Mouse (Mus musculus) limb, embryonic 14.5 days (tissue): ENCODE results near the gene Inmt. TPM values are rescaled to one million over a fixed set of nuclear protein-coding genes. Genes with fewer than 3 reads are reported as not detected.
"Not testable (repeated sequence)": the region's sequence is repeated elsewhere in the genome, so short reads cannot be mapped to it uniquely, and the experiment has no call there.

Source experiments
- ATAC-seq: fragments of 200-750 bp; cut with Nextera tagmentation; 2 replicates; pipeline ENCODE4 v1.8.0; 2017; ENCODE audit warnings: low read depth, moderate number of reproducible peaks, moderate TSS enrichment; ENCODE audit not compliant: low FRiP score
- DNase-seq: peaks from one replicate; pipeline ENCODE4 v3.0.0-alpha.2; 2015; ENCODE audit warnings: low spot score
- H3K27ac ChIP-seq: fragments of 300-500 bp; sonication (generic); replicated peaks from 2 replicates; pipeline ENCODE4 v1.5.1; 2014; ENCODE audit warnings: low read depth, mild to moderate bottlenecking, low read length, moderate library complexity, mixed read lengths
- H3K27me3 ChIP-seq: fragments of 300-500 bp; sonication (generic); 2 replicates; pipeline ENCODE4 v1.6.1; 2014; ENCODE audit warnings: low read length, mixed read lengths; ENCODE audit not compliant: control insufficient read depth, insufficient read depth
- H3K36me3 ChIP-seq: fragments of 300-500 bp; sonication (generic); 2 replicates; pipeline ENCODE4 v1.6.1; 2014; ENCODE audit warnings: mild to moderate bottlenecking, low read length, moderate library complexity, mixed read lengths; ENCODE audit not compliant: control insufficient read depth, insufficient read depth
- H3K4me1 ChIP-seq: fragments of 300-500 bp; sonication (generic); 2 replicates; pipeline ENCODE4 v1.6.1; 2014; ENCODE audit warnings: antibody characterized with exemption, low read length, mixed read lengths; ENCODE audit not compliant: control insufficient read depth, insufficient read depth
- H3K4me2 ChIP-seq: fragments of 300-500 bp; sonication (generic); replicated peaks from 2 replicates; pipeline ENCODE4 v1.6.1; 2014; ENCODE audit warnings: low read depth, mild to moderate bottlenecking, low read length, moderate library complexity; ENCODE audit not compliant: severe bottlenecking
- H3K4me3 ChIP-seq: fragments of 300-500 bp; sonication (generic); replicated peaks from 2 replicates; pipeline ENCODE4 v1.5.1; 2014; ENCODE audit warnings: low read length
- H3K9ac ChIP-seq: fragments of 300-500 bp; sonication (generic); 2 replicates; pipeline ENCODE4 v1.6.1; 2014; ENCODE audit warnings: mild to moderate bottlenecking, low read depth, low read length, moderate library complexity; ENCODE audit not compliant: severe bottlenecking
- H3K9me3 ChIP-seq: fragments of 300-500 bp; sonication (generic); 2 replicates; pipeline ENCODE4 v1.6.1; 2016; ENCODE audit warnings: low read length; ENCODE audit not compliant: control insufficient read depth
- POLR2A ChIP-seq: fragments of 200-500 bp; IDR thresholded peaks from 2 replicates; pipeline ENCODE4 v1.8.0; 2012; ENCODE audit warnings: inconsistent platforms, mild to moderate bottlenecking, moderate library complexity, borderline replicate concordance; ENCODE audit not compliant: insufficient read depth, insufficient read length; ENCODE audit errors: extremely low read depth
- WGBS: fragments of 180-500 bp; shearing (Covaris S2); extraction: QIAGEN DNeasy Blood & Tissue Kit; methylation state at CpG from one replicate; pipeline ENCODE4 v1.1.7; 2014; 5-methylcytosine and 5-hydroxymethylcytosine counted together
- polyA plus RNA-seq, 2 experiments: library from polyadenylated mRNA; depleted of rRNA in 1 of 2; stranded (reverse) in 1 of 2; unstranded in 1 of 2; fragments of >200 nt; fragmentation: Nextera tagmentation in 1 of 2; extraction: Ambion mirVana in 1 of 2; gene quantifications; 2 replicates each; pipeline versions ENCODE4 v1.2.1 to v1.2.3; 2012 to 2014

Gene Inmt
- polyA plus RNA-seq, 2 experiments = 0.33 to 0.52 TPM

DNA sequence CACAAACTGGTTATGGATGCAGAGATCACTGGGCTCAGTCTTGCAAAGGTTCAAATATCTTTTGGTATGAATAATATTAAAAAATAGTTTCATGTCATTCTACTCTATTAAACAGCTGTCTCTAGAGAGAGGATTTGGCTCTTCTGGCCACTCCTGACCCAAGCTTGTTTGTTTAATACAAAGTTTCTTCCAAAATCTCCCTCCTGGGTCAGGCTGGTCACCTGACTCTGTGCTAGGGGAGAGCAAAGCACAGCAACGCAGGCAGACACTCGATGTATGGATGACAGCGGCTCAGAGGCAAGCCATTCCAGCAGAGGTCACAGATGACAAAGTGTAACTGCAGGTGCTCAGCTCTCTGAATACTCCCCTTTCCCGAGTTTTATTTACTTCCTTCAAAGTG, 16.7 kb upstream of the Inmt start:
- Histone ChIP-seq H3K4me3 (no peak overlapping the region), H3K27ac (no peak overlapping the region), H3K9me3 (no peaks in the 10 kb centered on the region), H3K4me1 (no peaks in the 10 kb centered on the region), H3K36me3 (no peaks in the 10 kb centered on the region), H3K4me2 (no peak overlapping the region), H3K9ac (no peak overlapping the region), H3K27me3 (no peaks in the 10 kb centered on the region)
- whole genome bisulfite sequencing = 65% methylated on average over 4 of the region's 4 CpGs
- TF ChIP-seq POLR2A = no peak
- ATAC-seq = no peak
- DNase-seq = no peak

DNA sequence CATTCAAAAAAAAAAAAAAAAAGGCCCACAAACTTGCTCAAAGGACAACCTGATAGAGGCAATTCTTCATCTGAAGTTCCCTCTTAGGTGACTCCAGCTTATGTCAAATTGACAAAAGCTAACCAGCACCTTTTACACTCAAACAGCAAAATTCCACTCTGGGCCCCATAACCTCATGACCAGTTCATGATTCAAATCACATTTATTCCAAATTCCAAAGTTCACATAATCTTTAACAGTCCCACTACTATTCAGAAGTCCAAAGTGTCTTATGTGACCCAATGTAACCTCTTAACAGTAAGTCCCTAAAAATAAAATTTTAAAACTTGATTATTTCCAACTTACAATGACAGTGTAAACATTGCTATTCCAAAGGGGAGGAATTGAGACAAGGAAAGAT, 14.6 kb upstream of the Inmt start:
- Histone ChIP-seq H3K27me3 (no peaks in the 10 kb centered on the region), H3K4me1 (no peaks in the 10 kb centered on the region), H3K4me3 (no peak overlapping the region), H3K36me3 (no peaks in the 10 kb centered on the region), H3K4me2 (no peak overlapping the region), H3K27ac (no peak overlapping the region), H3K9ac (no peak overlapping the region), H3K9me3 (no peaks in the 10 kb centered on the region)
- DNase-seq (no peak), ATAC-seq (no peak)
- TF ChIP-seq POLR2A = no peak

DNA sequence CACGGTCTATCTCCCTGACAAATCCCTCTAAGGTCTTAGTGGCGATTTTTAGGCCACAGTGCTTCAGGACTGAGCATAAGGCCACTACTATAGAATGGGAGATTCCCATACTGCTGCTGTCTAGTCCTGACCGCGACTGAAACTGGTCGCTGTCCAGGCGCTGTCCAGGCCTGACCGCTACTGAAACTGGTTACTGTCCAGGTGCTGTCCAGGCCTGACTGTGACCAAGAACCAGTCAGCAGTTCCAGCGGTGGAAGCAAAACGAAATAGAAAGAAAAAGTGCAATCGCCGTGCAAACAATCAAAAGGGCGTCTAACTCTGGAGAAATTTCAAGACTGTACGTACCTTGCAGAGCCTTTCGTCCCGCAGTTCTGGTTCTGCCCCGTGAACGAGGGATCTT, 13.0 kb upstream of the Inmt start:
- H3K4me1 ChIP-seq, ATAC-seq, H3K4me3 ChIP-seq, H3K27ac ChIP-seq, H3K27me3 ChIP-seq, H3K9ac ChIP-seq, H3K36me3 ChIP-seq, H3K4me2 ChIP-seq, DNase-seq, H3K9me3 ChIP-seq: not testable (repeated sequence)
- 96% methylated on average over 17 of the region's 17 CpGs for WGBS

DNA sequence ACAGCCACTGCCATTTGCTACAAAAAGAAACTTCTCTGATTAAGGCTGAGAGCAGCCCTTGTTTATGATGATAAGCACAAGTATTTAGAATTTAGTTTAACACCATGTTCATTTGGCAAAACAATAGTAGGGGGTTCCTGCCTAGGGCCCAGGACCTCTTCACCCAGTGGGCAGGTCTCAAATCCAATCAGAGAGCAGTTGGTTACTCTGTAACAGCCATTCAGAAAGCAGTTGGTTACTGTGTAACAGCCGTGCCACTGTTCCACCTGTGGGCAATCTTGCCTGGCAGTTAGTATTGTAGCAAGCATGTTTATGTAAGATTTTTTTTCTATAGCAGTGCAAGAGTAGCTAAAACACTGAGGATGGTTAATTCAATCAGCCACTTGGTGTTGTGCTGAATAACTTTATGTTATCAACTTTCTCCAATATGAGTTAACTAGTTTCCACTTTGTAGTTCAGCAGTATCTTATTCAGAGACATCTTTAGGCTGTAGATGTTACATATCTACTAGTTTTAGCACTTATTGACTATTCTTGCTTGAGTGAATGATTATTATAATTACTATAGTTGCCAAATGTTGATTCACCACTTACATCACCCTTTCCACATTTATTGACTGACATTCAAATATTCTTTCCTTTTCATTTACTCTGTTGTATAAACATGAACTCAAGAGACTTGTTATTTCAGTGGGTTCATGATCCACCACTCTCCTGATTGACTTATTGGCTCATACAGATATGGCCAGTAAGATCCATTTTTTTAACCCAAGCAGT, 8.0 kb upstream of the Inmt start:
- Histone ChIP-seq H3K27me3 (no peaks in the 10 kb centered on the region), H3K9ac (no peak overlapping the region), H3K27ac (no peak overlapping the region), H3K4me3 (no peak overlapping the region), H3K9me3 (no peaks in the 10 kb centered on the region), H3K4me1 (no peaks in the 10 kb centered on the region), H3K36me3 (no peaks in the 10 kb centered on the region), H3K4me2 (no peak overlapping the region)
- 86% methylated on average over 1 of the region's 1 CpGs for WGBS
- no peak for TF ChIP-seq POLR2A
- DNase-seq (no peak), ATAC-seq (no peak)

DNA sequence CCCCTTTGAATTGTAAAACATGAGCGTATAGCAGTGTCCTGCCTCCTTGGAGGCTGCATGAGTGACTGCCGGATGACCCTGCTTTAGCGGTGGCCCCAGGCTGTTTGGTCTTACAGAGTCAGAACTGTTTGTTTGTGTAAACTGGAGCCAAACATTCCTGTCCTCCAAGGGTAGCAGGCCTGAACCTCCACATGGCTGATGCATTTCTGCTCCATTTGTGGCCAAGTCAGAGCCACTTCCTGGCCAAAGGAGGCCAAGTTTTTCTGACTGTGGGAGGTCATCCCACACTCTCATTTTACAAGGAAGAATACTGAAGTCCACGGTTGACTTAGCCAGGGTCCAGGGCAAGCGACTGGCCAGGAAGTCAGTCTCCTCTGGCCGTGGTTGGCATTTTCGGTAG, 4.7 kb upstream of the Inmt start:
- Histone ChIP-seq H3K9me3 (no peaks in the 10 kb centered on the region), H3K27me3 (no peaks in the 10 kb centered on the region), H3K36me3 (no peaks in the 10 kb centered on the region), H3K4me2 (no peak overlapping the region), H3K4me3 (no peak overlapping the region), H3K9ac (no peak overlapping the region), H3K4me1 (0 out of 2 replicates have a peak, but pooled peaks cover 3% of the 10 kb centered on the region), H3K27ac (no peak overlapping the region)
- DNase-seq = no peak
- WGBS = 78% methylated on average over 7 of the region's 7 CpGs
- no peak for ATAC-seq
- no peak for TF ChIP-seq POLR2A
